ENCODE assay signal across 18 mouse cellular contexts in genomic region chr13:97317633-97318032, GRCm38 (mm10).
A peak's percentile ranks its signal among the peaks of the same experiment; 100 is the strongest.
DNase-seq lines count a peak whose midpoint lies in the region; ATAC-seq lines count a peak whose summit lies in the region.
"Had no signal": no experiment of that assay in that cellular context is flagged by ENCODE, and none has a peak within 500 bp of the region (broad histone marks: within the 10 kb centered on the region; RNA-seq: fewer than 3 reads in every experiment).

No protein-coding gene starts in this region.

- H3K4me3 ChIP-seq in forebrain, embryonic 14.5 days (ENCODE audit: low read depth, low read length), result no peak overlapping the region
- H3K4me3 ChIP-seq: embryonic facial prominence, embryonic 12.5 days; limb, embryonic 12.5 days; liver, embryonic 15.5 days had no signal

- H3K4me1 ChIP-seq in forebrain, embryonic 14.5 days (ENCODE audit: control insufficient read depth, insufficient read depth, low read length), result peaks cover 5% of the 10 kb centered on the region; the same call in 1 of the 2 replicates

- WGBS in forebrain, embryonic 14.5 days, result 17% methylated on average over 3 of the region's 3 CpGs

- H3K27ac ChIP-seq in forebrain, embryonic 14.5 days (ENCODE audit: low read depth, low read length), result no peak overlapping the region
- H3K27ac ChIP-seq: embryonic facial prominence, embryonic 12.5 days; limb, embryonic 12.5 days; liver, embryonic 15.5 days had no signal

- no peak overlapping the region for H3K9ac ChIP-seq in forebrain, embryonic 14.5 days (ENCODE audit: low read length)
- H3K9ac ChIP-seq: embryonic facial prominence, embryonic 12.5 days; limb, embryonic 12.5 days; liver, embryonic 15.5 days had no signal

- no peak overlapping the region for H3K4me2 ChIP-seq in forebrain, embryonic 14.5 days (ENCODE audit: low read length)
- H3K4me2 ChIP-seq: embryonic facial prominence, embryonic 12.5 days; limb, embryonic 12.5 days; liver, embryonic 15.5 days had no signal

- H3K9me3 ChIP-seq in forebrain, embryonic 14.5 days (replicated peaks; ENCODE audit: control insufficient read depth, low read length), result no peaks in the 10 kb centered on the region
- H3K9me3 ChIP-seq: embryonic facial prominence, embryonic 12.5 days; limb, embryonic 12.5 days; liver, embryonic 15.5 days had no signal

- DNase-seq in retina, postnatal 1 day, result peak; percentile 32
- no peak for DNase-seq in retina, embryonic 14.5 days (ENCODE audit: low spot score)
- peak; percentile 30 for DNase-seq in forebrain, embryonic 14.5 days (ENCODE audit: low spot score)
- DNase-seq in mesoderm, embryonic 11.5 days (ENCODE audit: low read depth, low spot score), result peak; percentile 69
- no peak for DNase-seq in frontal cortex, postnatal 25 days (ENCODE audit: low spot score in 2 of 2)
- DNase-seq in layer of hippocampus, adult 11-12 months (ENCODE audit: low spot score), result no peak
- DNase-seq: cerebellum, adult 9-10 months; gastrocnemius, postnatal 14 days; kidney, postnatal 14 days; layer of hippocampus, postnatal 36 days; spleen, adult 18-20 months; thymus, postnatal 14 days had no signal

- no peaks in the 10 kb centered on the region for H3K27me3 ChIP-seq in forebrain, embryonic 14.5 days (replicated peaks; ENCODE audit: control insufficient read depth, insufficient read depth, low read length)
- H3K27me3 ChIP-seq: CH12.LX; embryonic facial prominence, embryonic 12.5 days; limb, embryonic 12.5 days; liver, embryonic 15.5 days; Patski had no signal

- H3K36me3 ChIP-seq in forebrain, embryonic 14.5 days (ENCODE audit: control insufficient read depth, insufficient read depth, low read length), result no peaks in the 10 kb centered on the region
- H3K36me3 ChIP-seq: embryonic facial prominence, embryonic 12.5 days; limb, embryonic 12.5 days; liver, embryonic 15.5 days had no signal

- ATAC-seq in forebrain, embryonic 14.5 days, result no peak
- ATAC-seq in megakaryocyte progenitor cell, adult 5-6 weeks (replicated peaks; ENCODE audit: poor library complexity), result no peak
- ATAC-seq: Patski had no signal

Comparison
In these comparisons a context has a peak if more than half of its experiments do, and no peak if none do; other contexts are left out.
1. DNase-seq: peak in retina, postnatal 1 day (single experiment), forebrain, embryonic 14.5 days (single experiment) and mesoderm, embryonic 11.5 days (single experiment); none in retina, embryonic 14.5 days (single experiment), frontal cortex, postnatal 25 days (0 of 2) and layer of hippocampus, adult 11-12 months (single experiment).